Mouse (Mus musculus): ENCODE measurements around the gene Dnm3.

The Dnm3 gene

DNA sequence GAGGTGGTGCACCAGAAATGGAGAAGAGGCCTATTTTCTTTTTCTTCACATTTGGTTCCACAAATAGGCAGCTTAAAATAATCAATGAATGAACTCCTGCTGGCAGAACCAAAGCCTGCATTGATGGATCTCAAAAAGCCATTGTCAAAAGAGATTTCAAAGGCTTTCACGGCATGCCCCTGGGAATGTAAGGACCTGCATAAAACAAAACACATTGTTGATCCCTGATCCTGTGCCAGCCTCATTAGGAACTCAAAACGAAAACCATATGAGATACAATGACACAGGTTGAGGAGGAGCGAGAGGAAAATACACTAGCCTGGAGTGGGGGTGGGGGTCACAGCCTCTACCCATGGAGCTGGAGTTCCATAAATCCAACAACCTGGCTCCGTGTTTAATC, 153.4 kb downstream of the Dnm3 start:
- no peak for DNase-seq (ENCODE audit: low spot score)

DNA sequence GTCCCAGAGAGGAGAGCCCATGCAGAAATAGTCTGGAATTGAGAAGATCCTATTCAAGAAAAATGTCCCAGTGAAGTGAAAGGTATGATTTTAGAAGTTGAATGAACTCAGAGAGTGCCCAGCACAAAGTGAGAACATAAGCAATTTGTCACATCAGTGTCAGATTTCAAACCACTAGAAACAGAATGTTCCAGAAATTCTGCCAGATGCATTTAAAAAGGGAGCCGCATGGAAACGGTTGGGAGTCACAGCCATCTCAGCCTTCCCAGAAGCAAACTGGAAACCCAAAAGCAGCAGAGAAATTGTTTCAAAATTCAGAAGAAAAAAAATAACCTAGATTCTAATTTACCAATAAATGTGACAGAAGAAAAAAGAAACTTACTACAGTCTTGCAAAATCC, 154.7 kb downstream of the Dnm3 start:
- DNase-seq (ENCODE audit: low spot score), result no peak

DNA sequence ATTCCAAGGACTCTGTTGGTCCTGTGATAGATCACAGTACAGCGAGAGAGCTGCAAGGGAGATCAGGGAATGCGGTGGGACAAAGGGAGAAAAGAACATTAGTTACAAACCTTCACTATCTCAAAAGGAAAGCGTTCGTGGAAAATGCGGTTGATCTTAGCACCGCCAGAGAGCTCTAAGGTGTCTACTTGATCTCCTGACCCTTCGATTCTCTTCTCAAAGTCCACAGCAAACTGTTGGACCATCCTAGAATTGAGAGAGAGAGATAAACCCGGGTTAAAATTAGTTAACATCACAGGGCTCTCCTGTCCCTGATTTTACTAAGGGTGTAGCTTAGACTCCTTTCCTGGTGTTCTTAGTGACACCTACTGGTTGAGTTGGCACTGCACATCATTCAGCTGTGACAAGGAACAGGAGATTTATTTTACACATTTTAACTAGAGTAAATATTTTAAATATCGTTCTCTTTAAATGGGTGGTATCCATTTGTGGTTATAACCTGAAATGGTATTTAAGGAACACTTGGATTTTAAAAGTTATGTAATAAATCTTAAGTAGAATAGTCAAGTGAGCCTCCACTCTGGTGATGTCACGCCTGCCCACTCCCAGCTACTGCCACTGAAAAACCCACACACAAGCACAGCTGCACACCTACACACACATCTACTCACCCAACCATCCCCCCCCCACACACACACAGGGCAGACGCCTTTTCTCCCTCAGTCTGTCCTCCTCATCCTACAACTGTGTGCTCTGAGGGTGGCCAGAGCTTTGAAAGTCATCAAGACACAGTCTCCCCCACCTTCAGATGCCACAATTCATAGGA, 164.2 kb downstream of the Dnm3 start:
- peak; percentile 44 for DNase-seq (ENCODE audit: low spot score)

DNA sequence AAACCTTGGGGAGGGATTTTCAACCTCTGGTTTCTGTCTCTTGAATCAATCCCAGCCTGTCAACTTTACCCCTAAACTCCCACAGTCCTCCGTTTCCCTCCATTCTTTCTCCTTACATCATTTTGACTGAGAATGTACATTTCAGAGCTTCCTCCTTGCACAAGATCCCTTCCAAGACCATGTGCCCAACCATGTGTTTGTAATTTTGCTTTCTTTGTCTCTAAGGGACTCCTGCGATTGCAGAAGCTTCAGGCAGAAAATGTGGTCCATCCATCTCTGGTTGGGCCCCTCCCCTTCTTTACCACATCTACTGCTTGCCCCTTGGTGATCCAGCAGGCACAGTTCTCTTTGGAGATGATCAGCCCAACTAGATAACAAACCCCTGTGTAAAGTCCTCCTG, 165.2 kb downstream of the Dnm3 start:
- DNase-seq (ENCODE audit: low spot score), result no peak

DNA sequence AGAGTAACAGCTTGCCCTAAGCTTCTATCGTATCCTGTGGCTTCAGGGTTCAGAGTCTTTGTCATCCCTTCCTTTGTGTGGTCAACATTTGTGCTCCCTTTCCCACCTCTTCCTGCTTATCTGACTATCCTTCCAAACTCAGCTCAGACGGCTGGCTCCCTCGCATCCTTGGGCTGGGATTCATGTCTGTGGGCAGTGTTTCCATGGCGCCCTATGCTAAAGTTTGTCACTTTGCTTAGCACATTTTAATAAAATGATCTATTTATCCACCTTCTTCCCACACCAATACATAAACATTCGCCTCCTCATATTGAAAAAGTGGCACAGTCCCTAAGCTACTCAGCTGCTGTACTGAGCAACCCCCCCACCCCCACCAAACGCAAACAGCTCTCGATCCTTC, 165.7 kb downstream of the Dnm3 start:
- DNase-seq (ENCODE audit: low spot score), result no peak

DNA sequence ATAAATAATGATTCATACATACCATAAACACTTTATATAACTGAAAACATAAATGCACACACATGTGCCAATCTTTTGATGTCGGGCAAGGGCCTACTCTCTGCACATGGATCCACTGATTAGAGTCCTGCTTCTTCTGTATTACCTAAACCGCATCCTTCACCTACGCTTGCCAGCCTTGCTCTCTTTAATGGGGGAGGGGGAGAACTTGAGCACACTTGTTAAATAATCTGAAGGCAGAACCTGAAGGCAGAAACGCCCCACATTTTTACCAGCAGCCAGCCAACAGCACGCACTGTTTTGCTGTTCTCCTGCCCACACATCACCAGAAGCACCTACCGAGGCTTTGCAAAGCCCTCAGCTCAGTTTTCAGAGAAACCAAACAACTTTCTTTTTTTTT, 172.6 kb downstream of the Dnm3 start:
- no peak for DNase-seq (ENCODE audit: low spot score)

DNA sequence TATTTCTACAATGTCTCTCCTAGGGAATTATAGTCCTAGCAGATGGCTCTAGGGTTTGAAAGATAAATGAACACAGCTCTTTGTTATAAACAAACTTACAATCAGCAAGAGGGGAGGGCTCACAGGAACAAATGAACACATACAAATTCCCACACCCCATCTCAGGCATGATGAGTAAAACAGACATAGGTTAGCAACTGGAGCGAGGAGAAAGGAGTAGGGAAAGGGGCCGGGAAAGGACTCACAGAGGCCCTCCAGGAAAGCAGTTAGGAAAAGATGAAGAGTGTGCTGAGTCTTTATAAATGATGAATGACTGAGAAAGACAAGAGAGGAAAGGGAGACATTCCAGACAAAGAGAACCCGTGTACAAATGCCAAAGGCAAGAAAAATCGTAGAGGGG, 175.4 kb downstream of the Dnm3 start:
- DNase-seq (ENCODE audit: low spot score), result no peak

DNA sequence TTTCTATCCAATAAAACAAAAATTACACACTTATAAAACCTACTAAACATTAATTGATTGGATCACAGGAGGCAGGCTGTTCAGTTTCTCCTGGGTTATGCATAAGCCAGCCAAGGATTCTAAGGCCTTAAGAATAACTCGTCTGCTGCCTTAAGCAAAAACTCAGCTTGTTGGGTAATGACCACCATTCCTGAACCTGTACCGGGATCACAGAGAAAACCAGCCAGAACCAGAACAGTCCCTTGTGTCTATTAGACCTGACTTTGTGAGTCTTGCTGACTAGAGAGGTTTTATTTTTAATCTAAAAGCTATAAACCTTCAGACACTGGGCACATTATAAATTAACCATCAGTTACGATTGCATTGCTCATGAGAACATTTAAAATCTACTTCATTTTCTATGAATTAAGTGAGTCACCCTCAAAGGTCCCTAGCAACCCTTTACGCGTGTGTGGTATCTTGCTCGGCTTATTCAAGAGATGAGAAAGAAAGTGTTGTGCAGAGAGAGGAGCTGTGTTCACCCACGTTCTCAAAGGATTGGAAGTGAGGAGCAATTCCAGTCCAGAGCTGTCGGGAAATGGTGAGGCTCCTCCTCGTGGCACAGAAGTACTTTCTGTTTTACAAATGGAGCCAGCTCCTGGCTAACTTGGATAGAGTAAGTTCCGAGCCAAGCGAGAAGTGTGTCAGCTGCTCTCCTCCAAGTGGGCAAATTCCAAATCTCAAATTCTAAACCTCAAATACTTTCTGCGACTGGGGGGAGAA, 178.1 kb downstream of the Dnm3 start:
- peak; percentile 24 for DNase-seq (ENCODE audit: low spot score)

DNA sequence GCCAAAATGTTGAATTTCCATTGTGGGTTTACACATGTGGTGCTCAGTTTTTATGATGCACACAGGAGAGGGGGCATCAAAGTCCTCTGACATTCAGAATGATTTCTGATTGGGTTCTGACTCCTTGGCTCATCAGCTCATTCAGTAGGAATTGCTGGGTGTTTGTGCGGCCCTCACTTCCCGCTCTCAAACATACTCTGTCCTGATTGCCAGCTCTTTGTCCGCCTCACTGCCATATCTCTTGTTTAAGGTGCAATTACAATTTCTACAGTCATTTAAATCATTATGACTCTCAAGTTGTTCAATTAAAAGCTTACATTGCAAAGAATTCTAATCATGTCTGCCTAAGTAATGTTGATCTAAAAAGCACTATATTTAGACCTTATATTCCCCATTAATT, 179.3 kb downstream of the Dnm3 start:
- no peak for DNase-seq (ENCODE audit: low spot score)

DNA sequence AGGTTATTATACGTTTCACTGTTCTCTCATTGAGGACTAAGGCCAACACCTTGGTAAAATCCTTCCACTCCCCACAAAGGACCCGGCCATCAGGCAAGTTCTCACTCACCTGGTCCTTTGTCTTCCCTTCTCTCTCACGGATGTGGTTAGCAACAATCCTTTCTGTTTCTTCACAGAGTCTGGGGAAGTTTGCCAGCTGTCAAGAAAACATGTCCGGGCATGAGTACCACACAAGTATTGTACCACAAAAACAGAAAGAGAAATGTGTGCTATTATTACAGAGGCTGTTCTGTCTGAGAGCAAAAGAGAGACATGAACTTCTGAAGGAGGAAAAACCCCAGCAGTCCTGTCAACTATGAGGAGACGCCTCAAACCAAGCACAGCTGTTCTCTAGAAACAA, 182.4 kb downstream of the Dnm3 start:
- DNase-seq (ENCODE audit: low spot score), result peak; percentile 59

DNA sequence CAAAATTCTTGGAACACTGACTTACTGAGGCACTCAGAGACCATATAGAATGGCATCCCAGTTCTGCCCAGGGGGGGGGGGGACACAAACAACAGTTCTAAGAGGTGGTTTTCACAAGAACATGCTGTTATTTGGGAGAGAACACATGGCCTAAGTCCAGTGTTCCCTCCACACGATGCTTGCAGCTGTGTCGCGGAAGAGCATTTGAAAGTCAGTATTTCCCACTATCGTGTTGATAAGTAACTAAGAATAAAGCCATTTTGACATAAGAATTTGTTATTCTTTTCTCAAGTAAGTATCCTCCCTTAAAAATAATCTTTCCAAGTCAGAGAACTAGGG, 183.3 kb downstream of the Dnm3 start:
- DNase-seq (ENCODE audit: low spot score), result no peak

DNA sequence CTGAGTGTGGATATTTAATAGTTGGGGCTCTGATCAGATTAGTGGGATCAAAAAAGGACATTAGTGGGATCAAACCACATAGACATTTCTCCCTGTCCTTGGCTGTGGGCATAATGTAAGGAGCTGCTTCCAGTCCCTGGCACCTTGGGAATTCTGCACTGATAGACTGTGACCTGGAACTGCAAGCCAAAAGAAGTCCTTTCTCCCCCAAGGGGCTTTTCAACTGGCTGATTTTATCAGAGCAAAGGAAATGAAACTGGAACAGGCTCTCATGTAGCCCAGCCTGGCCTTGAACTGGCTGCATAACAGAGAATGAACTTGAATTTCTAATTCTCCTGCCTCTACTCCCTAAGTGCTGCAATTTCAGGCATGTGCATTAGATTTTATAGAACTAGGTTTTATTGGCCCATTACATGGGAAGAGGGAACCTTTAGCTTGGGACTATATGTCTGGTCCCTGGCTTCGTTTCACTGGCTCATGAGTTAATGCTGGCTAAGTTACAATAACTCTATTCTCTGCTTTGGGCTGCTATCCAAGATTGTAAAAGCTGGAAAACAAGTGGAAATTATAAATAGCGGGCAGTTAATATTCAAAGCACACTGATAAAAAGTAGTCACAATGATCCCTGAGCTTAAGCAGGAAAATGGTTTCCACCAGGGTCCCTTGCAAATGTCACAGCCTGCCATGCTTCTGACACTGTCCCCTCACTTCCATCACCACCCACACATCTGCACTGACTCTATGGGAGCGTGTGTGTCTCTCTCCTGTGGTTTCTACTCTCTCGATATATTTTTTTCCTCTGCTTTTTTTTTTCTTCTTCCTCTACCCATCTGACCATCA, 183.9 kb downstream of the Dnm3 start:
- no peak for DNase-seq (ENCODE audit: low spot score)

DNA sequence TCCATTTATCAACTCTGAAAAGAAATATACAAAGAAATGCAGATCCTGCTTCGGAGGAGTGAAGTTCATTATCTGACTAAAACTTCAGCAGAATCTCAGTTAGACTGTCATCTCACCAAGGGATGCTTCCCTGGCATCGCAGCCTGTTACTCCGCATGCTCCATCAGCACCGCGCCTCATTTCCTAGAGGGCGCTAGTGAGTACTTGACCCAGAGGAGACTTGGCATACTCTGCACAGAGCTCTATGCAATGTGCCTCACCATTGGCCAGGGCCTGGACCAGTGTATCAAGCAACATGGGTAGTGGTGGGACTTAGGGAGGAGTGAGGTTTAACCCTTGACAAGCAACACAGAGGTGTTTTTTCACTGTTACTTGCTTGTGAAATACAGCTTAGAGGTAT, 190.9 kb downstream of the Dnm3 start:
- DNase-seq (ENCODE audit: low spot score), result no peak

DNA sequence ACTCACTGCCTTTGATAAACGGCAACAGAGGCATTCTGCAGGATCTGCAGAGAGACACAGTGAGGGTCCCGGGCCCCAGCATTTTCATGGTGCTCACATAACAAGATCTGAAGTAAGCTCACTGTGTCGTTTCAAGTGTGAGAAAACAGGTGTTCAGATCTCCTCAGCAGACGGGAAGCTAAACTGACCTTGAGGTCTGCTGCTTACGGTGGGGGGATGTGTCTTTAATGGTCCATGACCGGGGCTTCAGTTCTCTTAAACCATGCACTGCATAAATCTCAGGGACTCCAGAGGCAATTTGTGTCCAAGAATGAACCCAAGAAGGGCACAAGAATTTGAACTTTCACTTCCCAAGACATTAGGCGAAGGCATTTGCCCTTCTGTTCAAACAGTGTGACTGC, 195.9 kb downstream of the Dnm3 start:
- DNase-seq (ENCODE audit: low spot score), result no peak

DNA sequence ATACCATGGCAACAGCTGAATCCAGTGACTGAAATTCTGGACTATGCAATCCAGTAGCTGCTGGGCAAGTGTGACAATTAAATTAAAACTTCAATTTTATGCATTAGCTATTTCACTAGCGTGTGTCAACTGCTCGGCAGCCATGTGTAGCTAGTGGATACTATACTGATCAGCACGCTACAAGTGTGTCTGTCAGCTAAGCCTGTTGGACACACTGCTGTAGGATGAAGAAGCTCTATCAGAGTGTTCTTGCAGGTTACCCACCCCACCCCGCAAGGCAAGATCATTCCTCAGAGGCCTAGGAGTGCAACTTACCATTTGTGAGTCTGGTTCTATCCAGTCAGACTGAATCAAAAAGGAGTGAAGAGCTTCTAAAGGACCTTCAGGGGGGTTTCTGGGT, 197.8 kb downstream of the Dnm3 start:
- no peak for DNase-seq (ENCODE audit: low spot score)

DNA sequence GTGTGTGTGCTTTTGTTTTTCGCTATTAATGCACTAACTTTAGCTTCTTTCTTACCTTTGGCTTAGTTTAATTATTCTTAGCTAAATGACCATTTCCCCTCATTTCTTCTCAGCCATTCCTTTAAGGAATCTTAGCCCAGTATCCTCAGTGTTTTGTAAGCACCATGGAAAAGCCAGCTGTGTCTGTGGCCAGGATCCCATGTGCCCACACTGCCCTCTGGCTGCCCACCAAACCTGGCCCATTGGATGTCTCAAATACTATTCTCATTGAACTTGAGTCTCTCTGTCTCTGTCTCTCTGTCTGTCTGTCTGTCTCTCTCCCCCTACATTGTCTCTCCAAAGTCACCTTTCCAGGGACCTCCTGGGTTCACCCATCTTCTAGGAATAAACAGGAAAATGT, 201.8 kb downstream of the Dnm3 start:
- peak; percentile 23 for DNase-seq (ENCODE audit: low spot score)

DNA sequence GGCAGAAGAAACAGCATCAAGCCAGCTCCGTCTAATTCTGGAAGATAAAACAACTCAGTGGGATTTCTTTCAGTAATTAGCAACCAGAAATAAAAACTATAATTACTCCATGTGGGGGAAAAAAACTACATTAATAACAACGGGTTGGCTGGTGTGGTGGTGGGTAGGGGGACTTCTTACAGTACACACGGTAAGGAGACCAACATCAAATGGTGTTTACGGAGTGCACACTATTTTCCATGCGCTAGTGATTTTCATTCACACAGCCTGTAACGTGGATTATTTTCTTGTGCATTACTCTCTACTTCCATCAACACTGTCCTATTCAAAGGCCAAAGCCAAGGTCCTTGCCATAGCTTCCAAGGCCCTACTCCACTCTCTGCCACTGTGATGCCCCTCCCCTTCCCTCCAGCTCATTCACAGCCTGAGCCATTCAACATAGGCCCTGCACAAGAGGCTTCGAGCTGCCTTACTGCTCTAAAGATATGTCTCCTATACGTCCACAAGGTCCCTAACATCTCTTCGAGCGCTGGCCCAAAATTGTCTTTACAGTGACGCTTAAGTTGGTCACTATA, 203.1 kb downstream of the Dnm3 start:
- DNase-seq (ENCODE audit: low spot score), result no peak

DNA sequence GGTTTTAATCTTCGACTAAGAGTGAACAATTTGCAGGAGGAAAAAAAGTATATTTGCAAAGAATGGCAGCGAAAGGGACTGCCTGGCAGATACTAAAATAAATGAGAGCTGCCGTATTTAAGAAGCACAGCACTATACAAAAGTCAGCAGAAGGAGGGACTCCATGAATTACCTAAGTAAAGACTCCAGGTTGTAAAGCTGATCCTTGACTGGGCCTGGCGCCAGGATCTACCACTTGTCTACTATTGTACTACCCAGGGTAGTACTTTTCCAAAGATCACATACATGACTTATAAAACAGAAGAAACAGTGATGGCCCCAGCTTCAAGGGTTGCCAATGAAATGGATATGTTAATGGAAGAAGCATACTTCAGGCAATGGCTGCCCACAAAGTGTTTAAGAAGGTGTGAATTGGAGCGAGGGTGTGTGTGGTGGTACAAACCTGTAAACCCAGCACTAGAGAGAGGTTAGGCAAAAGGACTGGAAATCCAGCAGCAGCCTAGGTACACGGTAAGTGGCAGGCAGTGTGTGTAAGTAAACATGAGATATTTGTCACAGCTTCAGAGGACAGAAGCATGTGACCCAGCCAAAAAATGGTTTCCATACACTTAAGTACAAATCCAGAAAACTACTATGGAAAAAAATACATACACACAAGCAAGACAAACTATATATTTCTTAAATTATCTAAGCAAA, 220.8 kb downstream of the Dnm3 start:
- no peak for DNase-seq (ENCODE audit: low spot score)

DNA sequence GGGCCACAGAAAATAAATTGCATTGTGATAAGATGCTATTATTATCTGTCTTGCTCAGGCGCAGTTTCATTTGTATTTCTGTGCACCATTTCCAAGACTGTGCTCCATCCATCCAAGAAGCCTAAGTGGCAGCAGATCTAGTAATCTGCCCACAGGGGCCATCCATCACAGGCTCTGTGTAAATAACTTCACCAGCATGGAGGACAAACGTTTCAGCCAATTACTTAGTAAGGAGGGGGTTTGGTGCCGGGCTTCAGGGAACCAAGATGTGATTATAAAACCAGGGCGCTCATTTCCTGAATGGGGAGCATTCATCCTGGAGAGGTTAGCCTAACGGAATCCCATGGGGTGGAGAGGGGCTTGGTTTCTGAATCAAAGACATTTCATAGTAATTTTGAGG, 222.9 kb downstream of the Dnm3 start:
- DNase-seq (ENCODE audit: low spot score), result no peak

DNA sequence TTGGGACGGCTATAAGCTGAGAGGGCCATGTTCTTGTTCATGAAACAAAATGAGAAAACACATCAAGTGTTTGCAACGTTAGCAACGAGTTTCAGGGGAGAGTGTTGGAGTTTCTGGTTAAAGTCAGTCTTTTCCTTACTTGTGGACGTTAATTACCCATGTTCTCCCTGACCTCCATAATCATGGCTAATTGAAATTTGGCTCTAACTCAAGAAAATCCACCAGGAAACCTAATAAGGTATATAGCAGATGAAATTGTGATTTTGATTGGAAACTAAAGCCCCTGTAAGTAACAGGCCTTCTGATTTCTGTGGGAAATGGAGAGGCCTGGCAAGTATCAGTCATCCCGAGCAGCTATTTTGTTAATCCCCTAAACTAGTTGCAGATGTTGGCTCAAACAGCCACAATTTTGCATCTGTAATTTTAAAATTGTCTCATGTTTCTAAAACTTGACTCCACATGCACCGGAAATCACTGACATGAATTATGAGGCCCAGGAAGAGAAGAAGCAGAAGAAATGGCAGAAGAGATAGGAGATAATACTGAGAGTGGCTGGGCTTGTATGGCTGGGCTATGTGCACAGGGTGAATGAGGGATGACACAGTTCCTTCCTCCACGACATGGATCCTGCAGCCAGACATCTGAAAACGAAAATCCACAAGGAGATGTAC, 223.7 kb downstream of the Dnm3 start:
- DNase-seq (ENCODE audit: low spot score), result no peak

DNA sequence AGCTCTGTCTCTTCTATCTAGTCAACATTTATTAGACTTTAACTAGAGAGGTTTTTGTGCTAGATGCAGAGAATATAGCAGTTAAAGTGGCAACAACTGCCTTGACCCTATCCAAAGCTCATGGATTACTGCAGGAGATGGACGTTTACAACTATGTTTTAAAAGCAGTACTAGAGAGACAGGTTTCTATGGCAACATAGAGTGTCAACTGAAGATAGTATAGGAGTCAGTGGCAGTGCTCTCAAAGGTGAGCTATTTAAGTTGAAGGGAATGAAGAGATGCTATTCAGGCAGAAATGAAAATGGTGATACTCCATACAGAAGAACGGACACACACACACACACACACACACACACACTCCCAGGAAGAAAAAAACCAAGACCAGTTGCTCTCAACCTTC, 225.0 kb downstream of the Dnm3 start:
- DNase-seq (ENCODE audit: low spot score), result no peak

Data from urinary bladder, postnatal 14 days (tissue).